Mouse (Mus musculus) midbrain, embryonic 16.5 days (tissue): ENCODE data around the gene Pfkl. TPM values are rescaled to one million over a fixed set of nuclear protein-coding genes. Genes with fewer than 3 reads are reported as not detected.

Experiments
- ATAC-seq: fragments of 200-750 bp; cut with Nextera tagmentation; 2 replicates; pipeline ENCODE4 v1.8.0; 2017; ENCODE audit warnings: moderate TSS enrichment
- H3K27ac ChIP-seq: fragments of 300-500 bp; sonication (generic); 2 replicates; pipeline ENCODE4 v1.5.1; 2014; ENCODE audit warnings: mild to moderate bottlenecking, low read length, mixed read lengths
- H3K27me3 ChIP-seq: fragments of 300-500 bp; sonication (generic); 2 replicates; pipeline ENCODE4 v1.6.1; 2014; ENCODE audit warnings: low read depth, low read length, mixed read lengths; ENCODE audit not compliant: control insufficient read depth, insufficient read depth
- H3K36me3 ChIP-seq: fragments of 300-500 bp; sonication (generic); 2 replicates; pipeline ENCODE4 v1.6.1; 2014; ENCODE audit warnings: mild to moderate bottlenecking, low read length, moderate library complexity, mixed read lengths; ENCODE audit not compliant: control insufficient read depth, insufficient read depth
- H3K4me1 ChIP-seq: fragments of 300-500 bp; sonication (generic); 2 replicates; pipeline ENCODE4 v1.6.1; 2014; ENCODE audit warnings: mild to moderate bottlenecking, low read length, mixed read lengths; ENCODE audit not compliant: control insufficient read depth, insufficient read depth
- H3K4me2 ChIP-seq: fragments of 300-500 bp; sonication (generic); 2 replicates; pipeline ENCODE4 v1.6.1; 2014; ENCODE audit warnings: mild to moderate bottlenecking, low read length, mixed read lengths
- H3K4me3 ChIP-seq: fragments of 300-500 bp; sonication (generic); 2 replicates; pipeline ENCODE4 v1.5.1; 2014; ENCODE audit warnings: low read depth, mild to moderate bottlenecking, low read length, moderate library complexity, mixed read lengths
- H3K9ac ChIP-seq: fragments of 300-500 bp; sonication (generic); 2 replicates; pipeline ENCODE4 v1.6.1; 2014; ENCODE audit warnings: low read depth, low read length, mixed read lengths
- H3K9me3 ChIP-seq: fragments of 300-500 bp; sonication (generic); replicated peaks from 2 replicates; pipeline ENCODE4 v1.6.1; 2014; ENCODE audit warnings: mild to moderate bottlenecking, low read length, mixed read lengths; ENCODE audit not compliant: control insufficient read depth, poor library complexity, severe bottlenecking
- WGBS: fragments of 180-500 bp; shearing (Covaris S2); extraction: QIAGEN DNeasy Blood & Tissue Kit; methylation state at CpG from one replicate; pipeline ENCODE4 v1.1.7; 2014; 5-methylcytosine and 5-hydroxymethylcytosine counted together
- polyA plus RNA-seq: library from polyadenylated mRNA; unstranded; fragments of >200 nt; fragmentation: Nextera tagmentation; extraction: Ambion mirVana; gene quantifications from 2 replicates; pipeline ENCODE4 v1.2.1, GENCODE M21; 2015

Gene Pfkl
- polyA plus RNA-seq, 1 experiment from 2014 or later = 133 TPM

DNA sequence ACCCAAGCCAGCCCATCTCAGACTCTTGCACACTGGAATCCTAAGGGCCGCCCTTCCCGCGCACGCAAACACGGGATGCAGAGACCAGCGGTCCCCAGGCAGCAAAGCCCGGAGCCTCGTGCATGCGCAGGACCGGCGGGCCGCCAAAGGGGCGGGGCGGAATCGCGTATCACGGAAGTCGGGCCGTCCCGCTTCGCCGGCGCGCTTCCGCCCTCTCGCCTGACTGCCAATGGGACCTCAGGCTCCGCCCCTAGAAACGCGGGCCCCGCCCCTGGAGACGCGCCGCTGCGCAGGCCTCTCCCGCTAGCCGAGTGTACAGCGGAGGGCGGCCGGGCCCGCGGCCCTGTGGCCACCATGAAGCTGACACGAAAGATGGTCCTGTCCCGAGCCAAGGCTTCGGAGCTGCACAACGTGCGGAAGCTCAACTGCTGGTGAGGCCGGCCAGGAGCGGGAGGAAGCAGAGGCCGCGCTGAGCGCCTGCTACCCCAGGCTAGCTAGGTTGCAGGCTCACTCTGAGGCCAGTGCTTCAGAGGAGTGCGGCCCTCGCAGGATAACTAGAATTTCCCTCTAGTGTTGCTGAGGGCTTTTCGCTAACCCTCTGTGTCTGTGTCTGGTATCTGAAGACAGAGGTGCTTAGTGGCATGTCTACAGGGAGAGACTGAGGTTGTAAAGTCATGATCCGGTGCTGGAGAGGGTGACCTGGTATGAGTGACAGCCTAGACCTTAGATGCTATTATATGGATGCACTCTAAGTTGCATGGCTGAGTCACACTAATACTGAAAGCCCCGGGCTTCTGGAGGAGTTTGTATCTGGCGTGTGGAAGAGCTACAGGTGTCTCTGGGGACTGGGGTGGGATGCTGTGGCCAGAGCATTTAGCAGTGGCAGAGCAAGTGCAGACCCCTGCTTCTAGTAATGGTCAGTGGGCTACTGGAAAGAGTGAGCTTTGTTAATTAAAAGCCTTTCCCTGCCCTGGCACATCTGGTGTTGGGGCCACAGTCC, 31.2 kb downstream of the Pfkl start, which contains the start of gene 1810043G02Rik:
TSS of gene 1810043G02Rik (plus strand) at position 174 of the 1,000 bp plus-strand sequence.
- H3K4me3 ChIP-seq = peak within 1 kb of the TSS; percentile 87
- peaks cover 8% of the 10 kb centered on the region for H3K4me1 ChIP-seq
- peak; percentile 97 for ATAC-seq
- H3K36me3 ChIP-seq = peaks cover 13% of the 10 kb centered on the region
- H3K4me2 ChIP-seq = peak within 1 kb of the TSS; percentile 88
- no peaks in the 10 kb centered on the region for H3K9me3 ChIP-seq
- H3K9ac ChIP-seq = peak within 1 kb of the TSS; percentile 91
- peak within 1 kb of the TSS; percentile 87 for H3K27ac ChIP-seq
- under 1% methylated on average over 57 of the region's 57 CpGs for WGBS
- H3K27me3 ChIP-seq = no peaks in the 10 kb centered on the region

DNA sequence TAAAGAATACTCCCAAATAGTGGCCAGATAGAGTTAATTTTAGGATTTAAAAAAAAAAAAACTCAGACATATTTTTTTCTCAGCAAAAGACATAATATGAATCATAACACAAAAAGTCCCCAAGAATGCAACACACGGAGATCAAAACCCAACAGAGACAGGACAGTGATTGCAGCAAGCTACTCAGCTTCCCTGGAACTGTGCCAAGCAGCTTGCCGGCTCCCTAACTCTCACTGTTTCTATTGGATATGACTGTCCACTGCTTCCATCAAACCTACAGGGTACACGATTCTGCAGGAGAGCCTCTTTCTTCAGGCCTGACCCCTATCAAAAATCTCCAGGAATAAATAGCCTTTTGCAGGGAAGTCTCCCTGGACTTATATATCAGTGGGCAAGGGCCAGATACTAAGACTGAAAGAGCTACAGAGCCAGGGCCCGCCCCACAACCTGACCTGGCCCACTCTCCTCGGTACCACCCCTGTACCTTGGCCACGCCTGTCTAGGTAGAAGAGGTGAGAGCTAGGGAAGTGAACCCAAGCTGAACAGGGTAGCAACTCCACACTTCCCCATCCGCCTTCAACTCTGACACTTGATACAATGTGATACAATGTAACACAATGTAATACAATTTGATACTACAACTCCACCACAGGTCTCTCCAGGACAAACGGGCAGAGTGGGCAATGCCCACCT, 33.3 kb downstream of the Pfkl start:
- no peak overlapping the region for H3K4me3 ChIP-seq
- no peak for ATAC-seq
- H3K4me1 ChIP-seq = peaks cover 8% of the 10 kb centered on the region

DNA sequence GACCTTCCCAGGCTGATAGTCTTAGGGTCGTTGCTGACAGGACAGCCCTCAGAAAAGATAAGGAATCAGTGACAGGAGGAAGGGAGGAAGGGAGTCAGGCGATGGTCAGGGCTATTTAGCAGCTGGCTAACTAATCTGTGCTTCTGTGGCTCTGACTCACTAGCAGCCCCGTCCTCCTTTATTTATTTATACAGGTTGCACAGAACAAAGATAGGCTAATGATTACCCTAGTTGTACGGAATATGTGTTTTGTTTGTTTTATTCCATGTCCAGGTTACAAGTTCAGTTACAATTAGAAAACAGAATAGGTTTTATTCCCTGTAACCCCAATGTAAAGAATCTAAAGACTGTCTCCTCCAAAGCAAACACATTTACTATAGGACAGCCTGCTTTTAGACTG, 34.2 kb downstream of the Pfkl start:
- Histone ChIP-seq H3K9ac (no peak overlapping the region), H3K4me3 (no peak overlapping the region), H3K36me3 (peaks cover 6% of the 10 kb centered on the region; the same call in 1 of the 2 replicates), H3K4me2 (no peak overlapping the region), H3K4me1 (peaks cover 8% of the 10 kb centered on the region), H3K27me3 (no peaks in the 10 kb centered on the region), H3K9me3 (no peaks in the 10 kb centered on the region), H3K27ac (no peak overlapping the region)
- WGBS = 57% methylated on average over 4 of the region's 4 CpGs
- no peak for ATAC-seq

More for the DNA sequence above, 33.3 kb downstream of the Pfkl start:
- peaks cover 13% of the 10 kb centered on the region for H3K36me3 ChIP-seq
- no peak overlapping the region for H3K27ac ChIP-seq
- H3K9me3 ChIP-seq = no peaks in the 10 kb centered on the region
- H3K27me3 ChIP-seq = no peaks in the 10 kb centered on the region
- H3K4me2 ChIP-seq = no peak overlapping the region
- H3K9ac ChIP-seq = no peak overlapping the region
- 78% methylated on average over 8 of the region's 8 CpGs for WGBS

DNA sequence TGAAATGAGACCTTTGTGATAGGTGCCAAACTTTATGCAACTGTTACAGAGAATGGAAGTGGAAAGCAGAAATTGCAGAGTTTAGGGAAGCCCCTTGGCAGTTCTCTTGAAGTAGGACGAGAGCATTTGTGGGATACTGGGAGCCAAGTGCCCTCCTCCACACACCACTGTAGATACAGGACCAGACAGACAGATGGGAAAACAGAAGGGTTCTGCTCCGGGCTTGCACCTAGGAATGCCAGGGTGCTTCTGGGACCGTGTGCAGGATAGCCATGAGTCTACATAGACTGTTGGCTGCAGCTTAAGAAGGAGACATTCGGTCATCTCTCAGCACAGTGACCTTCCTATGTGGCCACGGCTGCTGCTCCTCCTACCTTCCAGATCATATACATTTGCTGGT, 35.1 kb downstream of the Pfkl start:
- Histone ChIP-seq H3K4me3 (no peak overlapping the region), H3K9me3 (no peaks in the 10 kb centered on the region), H3K4me1 (peaks cover 8% of the 10 kb centered on the region), H3K9ac (no peak overlapping the region), H3K4me2 (no peak overlapping the region), H3K27ac (no peak overlapping the region), H3K27me3 (no peaks in the 10 kb centered on the region), H3K36me3 (no peaks in the 10 kb centered on the region; the same call in 1 of the 2 replicates)
- ATAC-seq = no peak
- WGBS = 86% methylated on average over 5 of the region's 5 CpGs

DNA sequence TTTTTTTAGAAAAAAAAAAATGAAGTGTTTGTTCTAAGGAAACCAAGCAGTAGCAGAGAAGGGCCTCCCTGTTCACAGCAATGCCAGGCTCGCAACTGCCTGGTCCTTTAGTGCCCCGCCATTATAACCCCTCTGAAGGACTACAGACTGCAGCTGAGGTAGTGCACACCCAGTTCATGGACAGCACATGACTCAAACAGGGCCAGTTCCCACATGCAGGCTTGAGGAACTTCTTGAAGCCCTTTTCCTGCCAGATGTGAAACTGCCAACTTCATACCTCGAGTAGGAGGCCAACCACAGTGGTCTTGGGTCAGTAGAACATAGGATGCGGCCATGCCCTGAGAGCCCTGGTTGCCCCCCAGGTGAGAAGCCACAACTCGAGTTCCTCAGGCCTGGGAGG, 35.6 kb downstream of the Pfkl start:
- WGBS = 68% methylated on average over 5 of the region's 5 CpGs
- no peak for ATAC-seq
- no peak overlapping the region for H3K27ac ChIP-seq
- H3K9ac ChIP-seq = no peak overlapping the region
- no peaks in the 10 kb centered on the region for H3K9me3 ChIP-seq
- no peak overlapping the region for H3K4me3 ChIP-seq
- no peaks in the 10 kb centered on the region for H3K27me3 ChIP-seq
- H3K36me3 ChIP-seq = no peaks in the 10 kb centered on the region
- peaks cover 9% of the 10 kb centered on the region for H3K4me1 ChIP-seq
- no peak overlapping the region for H3K4me2 ChIP-seq

DNA sequence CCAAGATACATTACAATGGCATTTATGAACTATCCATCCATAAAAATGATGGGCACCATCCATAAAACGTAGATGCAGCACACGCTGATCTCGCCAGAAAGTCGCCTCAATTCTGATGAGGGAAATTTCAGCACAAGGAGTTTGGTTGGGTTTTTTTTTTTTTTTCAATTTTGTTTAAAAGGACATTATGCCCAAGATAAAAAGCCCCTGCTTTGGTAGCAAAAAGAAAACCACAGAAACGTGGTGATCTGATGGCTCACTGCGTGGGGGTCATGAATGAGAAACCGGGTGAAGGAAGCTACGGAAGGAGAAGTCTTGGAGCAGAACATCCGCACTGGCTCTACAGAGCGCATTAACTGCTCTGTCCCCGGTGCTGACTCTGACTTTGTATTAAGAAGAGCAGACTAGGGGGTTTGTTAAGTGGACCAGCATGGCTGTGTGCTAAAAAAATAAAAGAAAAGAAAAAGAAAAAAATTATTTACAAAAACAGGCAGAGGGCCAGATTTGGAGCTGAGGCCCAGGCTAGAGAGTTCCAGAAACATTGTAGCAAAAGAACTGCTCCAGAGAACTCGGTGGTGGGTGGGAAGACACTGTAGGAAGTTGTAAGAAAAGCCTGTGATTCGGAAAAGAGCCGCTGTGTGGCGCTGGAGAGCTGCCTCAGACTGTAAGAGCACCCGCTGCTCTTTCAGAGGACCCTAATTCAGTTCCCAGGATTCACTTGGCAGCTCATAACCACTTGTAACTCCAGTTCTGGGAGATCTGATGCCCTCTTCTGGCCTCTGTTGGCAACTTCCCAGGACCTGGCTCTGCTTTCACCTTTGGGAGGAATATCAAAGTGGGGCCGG, 38.0 kb downstream of the Pfkl start:
- no peak for ATAC-seq
- Histone ChIP-seq H3K4me1 (peaks cover 7% of the 10 kb centered on the region), H3K27ac (no peak overlapping the region), H3K4me3 (no peak overlapping the region), H3K4me2 (no peak overlapping the region), H3K27me3 (peaks cover 4% of the 10 kb centered on the region; the same call in 1 of the 2 replicates), H3K9ac (no peak overlapping the region), H3K36me3 (no peaks in the 10 kb centered on the region), H3K9me3 (no peaks in the 10 kb centered on the region)
- 66% methylated on average over 17 of the region's 17 CpGs for WGBS

DNA sequence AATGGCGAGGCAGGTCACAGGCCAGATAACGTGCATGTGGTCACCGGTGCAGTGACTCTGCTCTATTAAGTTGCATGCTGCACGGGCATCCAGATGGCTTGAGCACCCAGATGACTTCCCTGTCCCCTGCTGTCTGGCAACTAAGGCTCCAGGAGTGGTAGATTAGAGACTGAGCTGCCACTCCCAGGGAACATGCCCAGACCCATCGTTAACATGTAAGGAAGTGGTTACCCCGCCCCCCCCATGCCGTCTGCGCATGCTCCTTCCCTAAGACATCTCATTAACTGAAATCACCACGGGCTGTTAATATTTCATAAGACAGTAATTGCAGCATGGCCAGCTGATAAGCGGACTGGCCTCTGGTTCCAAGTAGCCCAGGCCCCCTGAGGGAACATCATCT, 38.7 kb downstream of the Pfkl start:
- no peak overlapping the region for H3K9ac ChIP-seq
- H3K9me3 ChIP-seq = no peaks in the 10 kb centered on the region
- WGBS = 64% methylated on average over 10 of the region's 10 CpGs
- ATAC-seq = no peak
- H3K4me1 ChIP-seq = peaks cover 7% of the 10 kb centered on the region
- H3K4me2 ChIP-seq = no peak overlapping the region
- H3K27ac ChIP-seq = no peak overlapping the region
- H3K36me3 ChIP-seq = no peaks in the 10 kb centered on the region
- peaks cover 4% of the 10 kb centered on the region; the same call in 1 of the 2 replicates for H3K27me3 ChIP-seq
- H3K4me3 ChIP-seq = no peak overlapping the region

DNA sequence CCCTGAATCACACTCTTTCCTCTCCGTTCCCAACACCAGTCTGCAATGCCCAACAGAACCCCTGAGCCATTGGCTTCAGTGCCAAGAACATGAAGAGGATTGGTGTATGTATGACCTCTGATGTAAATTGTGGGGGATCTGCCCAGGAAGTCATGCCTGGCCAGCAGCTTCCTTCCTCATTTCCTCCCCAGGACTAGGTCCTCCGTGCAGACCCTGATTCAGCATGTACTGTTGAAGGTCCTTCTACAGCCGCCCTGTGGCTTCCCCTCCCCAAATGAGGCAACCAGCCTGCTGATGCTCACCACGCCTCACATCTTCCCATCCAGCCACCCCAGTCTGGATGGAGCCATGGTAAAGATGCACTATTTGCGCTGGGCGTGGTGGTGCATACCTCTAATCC, 39.4 kb downstream of the Pfkl start, which contains the start of gene Trpm2:
TSS of gene Trpm2 (minus strand) at position 83 of the 400 bp plus-strand sequence.
- no peaks in the 10 kb centered on the region for H3K9me3 ChIP-seq
- H3K27me3 ChIP-seq = peaks cover 4% of the 10 kb centered on the region; the same call in 1 of the 2 replicates
- H3K4me1 ChIP-seq = peaks cover 7% of the 10 kb centered on the region
- H3K4me2 ChIP-seq = peak within 1 kb of the TSS; percentile 93
- 89% methylated on average over 6 of the region's 6 CpGs for WGBS
- H3K4me3 ChIP-seq = peak within 1 kb of the TSS; percentile 48
- no peak for ATAC-seq
- no peak within 1 kb of the TSS for H3K27ac ChIP-seq
- no peaks in the 10 kb centered on the region for H3K36me3 ChIP-seq
- H3K9ac ChIP-seq = peak within 1 kb of the TSS; percentile 74
